Mouse (Mus musculus): ENCODE results near the gene Ptprg. TPM values are rescaled to one million over a fixed set of nuclear protein-coding genes. Genes with fewer than 3 reads are reported as not detected.

The Ptprg gene
- polyA plus RNA-seq, 1 experiment from 2014 or later: 55.8 TPM

DNA sequence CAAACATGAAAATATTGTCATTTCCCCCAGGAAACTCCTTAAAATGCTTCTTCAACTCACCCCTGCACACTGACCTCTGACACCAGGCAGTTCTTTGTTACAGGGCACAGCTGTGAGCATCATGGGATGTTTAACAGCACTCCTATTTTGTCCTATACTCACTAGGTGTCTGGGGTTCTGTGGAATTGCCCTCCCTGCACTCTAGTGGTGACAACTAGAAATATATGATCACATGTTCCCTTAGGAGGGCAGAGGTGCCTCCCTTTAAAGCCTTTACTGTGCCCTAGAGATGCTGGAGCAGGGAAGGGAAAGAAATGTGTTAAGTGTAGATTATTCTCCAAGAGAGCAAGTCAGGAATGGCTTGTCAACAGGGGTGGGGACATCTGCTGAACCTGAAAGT, 536.6 kb downstream of the Ptprg start:
- no peak overlapping the region for H3K4me3 ChIP-seq
- H3K9ac ChIP-seq: no peak overlapping the region
- H3K9me3 ChIP-seq (replicated peaks): no peaks in the 10 kb centered on the region
- peaks cover 4% of the 10 kb centered on the region; the same call in 1 of the 2 replicates for H3K4me1 ChIP-seq
- H3K4me2 ChIP-seq (replicated peaks): no peak overlapping the region
- no peak overlapping the region for H3K27ac ChIP-seq
- H3K27me3 ChIP-seq: no peaks in the 10 kb centered on the region
- no peak for ATAC-seq (ENCODE audit: low FRiP score)
- H3K36me3 ChIP-seq: no peaks in the 10 kb centered on the region

DNA sequence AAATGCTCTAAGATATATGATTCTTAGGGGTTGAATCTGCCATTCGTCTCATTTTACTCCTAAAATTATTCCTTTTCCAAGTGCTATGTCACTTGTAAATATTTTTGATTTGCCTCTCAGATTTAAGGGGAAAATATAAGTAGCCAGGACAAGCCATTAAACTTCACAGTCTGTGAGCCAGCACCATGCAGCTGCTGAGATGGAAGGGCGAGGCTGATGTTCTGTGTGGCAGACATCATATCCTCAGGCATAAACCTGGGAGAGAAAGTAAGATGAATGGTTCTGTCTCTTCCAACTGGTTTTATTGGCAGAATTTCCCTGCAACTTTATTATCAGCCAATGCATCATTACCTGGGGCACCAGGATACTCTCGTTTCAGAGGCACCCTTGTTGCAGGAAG, 538.4 kb downstream of the Ptprg start:
- no peak overlapping the region for H3K4me2 ChIP-seq (replicated peaks)
- H3K27me3 ChIP-seq: no peaks in the 10 kb centered on the region
- H3K9me3 ChIP-seq (replicated peaks): no peaks in the 10 kb centered on the region
- H3K4me1 ChIP-seq: no peaks in the 10 kb centered on the region; the same call in 1 of the 2 replicates
- WGBS: 84% methylated on average over 3 of the region's 3 CpGs
- no peaks in the 10 kb centered on the region for H3K36me3 ChIP-seq
- H3K9ac ChIP-seq: no peak overlapping the region
- no peak for ATAC-seq (ENCODE audit: low FRiP score)
- no peak overlapping the region for H3K4me3 ChIP-seq
- H3K27ac ChIP-seq: no peak overlapping the region

DNA sequence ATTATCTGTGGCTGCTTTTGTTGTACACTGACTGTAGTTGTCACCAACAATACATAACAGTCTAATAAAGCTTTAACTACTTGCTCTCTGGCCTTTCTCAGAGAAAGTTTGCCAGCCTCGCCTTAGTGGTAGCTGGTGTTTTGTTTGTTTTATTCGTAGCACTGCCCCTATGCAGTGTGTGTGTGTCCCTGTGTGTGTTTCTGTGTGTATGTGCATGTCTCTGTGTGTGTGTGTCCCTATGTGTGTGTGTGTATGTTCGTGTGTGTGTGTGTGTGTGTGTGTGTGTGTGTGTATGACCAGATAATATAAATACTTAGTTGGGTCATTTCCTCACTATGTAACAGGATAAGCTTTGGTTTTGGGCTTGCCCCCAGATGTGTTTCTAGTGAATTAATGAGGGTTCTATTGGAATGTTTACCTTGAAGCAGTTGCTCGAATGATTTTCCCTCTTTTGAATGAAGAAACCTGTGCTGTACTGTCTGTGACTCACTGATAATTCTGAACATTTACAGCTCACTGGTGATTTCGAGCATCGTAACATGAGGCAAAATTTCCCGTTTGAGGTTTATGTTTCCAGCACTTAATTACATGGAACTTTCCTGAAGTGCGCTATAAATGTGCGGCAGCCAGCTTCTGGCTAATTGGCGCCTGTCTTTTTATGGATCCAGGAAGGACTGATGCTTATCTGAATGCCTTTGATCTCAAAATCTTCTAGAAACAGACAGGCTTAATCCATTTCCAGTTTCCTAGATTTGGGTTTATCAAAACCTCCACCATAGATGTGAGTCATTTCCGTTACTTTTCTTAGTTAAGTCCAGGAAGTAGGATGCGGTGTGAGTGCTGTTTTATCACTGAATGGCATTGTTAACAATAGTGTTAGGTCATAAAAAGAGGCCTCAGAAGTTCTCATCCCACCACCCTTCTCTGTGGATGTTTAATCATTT, 546.3 kb downstream of the Ptprg start:
- no peak for ATAC-seq (ENCODE audit: low FRiP score)
- 82% methylated on average over 12 of the region's 12 CpGs for WGBS
- no peak overlapping the region for H3K4me2 ChIP-seq (replicated peaks)

GRCm38 (mm10) chr14:12102389-12103325, 549.3 kb downstream of the Ptprg start:
- whole genome bisulfite sequencing: 72% methylated on average over 11 of the region's 11 CpGs
- Histone ChIP-seq H3K27me3 (no peaks in the 10 kb centered on the region), H3K4me3 (no peak overlapping the region), H3K27ac (no peak overlapping the region), H3K9ac (no peak overlapping the region), H3K36me3 (no peaks in the 10 kb centered on the region), H3K9me3 (replicated peaks) (no peaks in the 10 kb centered on the region), H3K4me2 (replicated peaks) (no peak overlapping the region), H3K4me1 (peaks cover 3% of the 10 kb centered on the region)
- no peak for ATAC-seq (ENCODE audit: low FRiP score)

More for the DNA sequence above, 546.3 kb downstream of the Ptprg start:
- H3K4me1 ChIP-seq: peaks cover 3% of the 10 kb centered on the region
- H3K27me3 ChIP-seq: no peaks in the 10 kb centered on the region
- no peak overlapping the region for H3K27ac ChIP-seq
- H3K36me3 ChIP-seq: no peaks in the 10 kb centered on the region
- no peak overlapping the region for H3K9ac ChIP-seq
- H3K9me3 ChIP-seq (replicated peaks): no peaks in the 10 kb centered on the region
- no peak overlapping the region for H3K4me3 ChIP-seq

DNA sequence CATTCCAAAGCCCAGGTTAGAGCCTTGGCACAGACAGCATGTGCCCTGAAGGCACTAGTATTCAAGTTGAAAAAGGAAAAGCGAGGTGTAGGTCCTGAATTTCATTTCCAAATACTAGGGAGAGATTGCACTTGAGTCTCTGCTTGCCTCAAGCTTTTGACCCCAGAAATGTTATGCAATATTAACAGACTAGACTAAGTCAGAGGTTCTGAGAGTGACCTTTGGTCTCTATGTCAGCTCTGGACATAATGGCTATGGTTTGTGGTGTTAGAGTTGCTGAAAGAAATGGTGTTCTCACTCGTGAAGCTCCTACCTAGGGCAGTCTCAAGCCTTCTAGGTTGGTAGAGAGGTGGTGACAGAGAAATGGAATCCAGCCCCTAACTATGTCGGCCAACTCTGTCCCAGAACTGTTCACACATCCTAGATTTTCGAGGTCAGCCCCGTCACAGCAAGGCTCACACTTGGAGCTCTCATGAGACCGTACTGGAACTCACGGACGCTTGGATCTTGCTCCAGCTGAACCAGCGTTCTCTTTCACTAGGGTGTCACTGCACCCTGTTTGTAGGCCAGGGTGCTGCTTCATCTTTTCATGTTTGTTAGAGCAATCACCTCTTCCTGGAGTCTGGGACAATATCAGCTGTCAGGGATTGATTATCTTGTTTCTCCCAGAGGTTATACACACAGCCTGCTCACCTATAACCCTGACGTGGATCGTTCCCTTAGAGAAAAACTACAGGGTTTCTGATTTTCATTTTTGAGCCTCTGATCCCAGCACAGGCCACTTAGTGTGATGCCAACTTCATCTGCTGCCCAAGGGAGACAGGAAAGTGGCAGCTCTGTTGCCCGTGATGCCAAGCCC, 551.2 kb downstream of the Ptprg start:
- 80% methylated on average over 12 of the region's 12 CpGs for WGBS
- no peak overlapping the region for H3K9ac ChIP-seq
- H3K36me3 ChIP-seq: no peaks in the 10 kb centered on the region
- H3K4me1 ChIP-seq: peaks cover 3% of the 10 kb centered on the region
- ATAC-seq (ENCODE audit: low FRiP score): no peak
- no peak overlapping the region for H3K4me3 ChIP-seq
- H3K27me3 ChIP-seq: no peaks in the 10 kb centered on the region
- H3K27ac ChIP-seq: no peak overlapping the region
- no peaks in the 10 kb centered on the region for H3K9me3 ChIP-seq (replicated peaks)
- no peak overlapping the region for H3K4me2 ChIP-seq (replicated peaks)

GRCm38 (mm10) chr14:12105156-12105430, 551.8 kb downstream of the Ptprg start:
- no peak overlapping the region for H3K9ac ChIP-seq
- no peaks in the 10 kb centered on the region for H3K27me3 ChIP-seq
- WGBS: 96% methylated on average over 2 of the region's 2 CpGs
- H3K4me2 ChIP-seq (replicated peaks): no peak overlapping the region
- peaks cover 3% of the 10 kb centered on the region for H3K4me1 ChIP-seq
- H3K27ac ChIP-seq: no peak overlapping the region
- no peak overlapping the region for H3K4me3 ChIP-seq
- H3K9me3 ChIP-seq (replicated peaks): no peaks in the 10 kb centered on the region
- H3K36me3 ChIP-seq: no peaks in the 10 kb centered on the region
- no peak for ATAC-seq (ENCODE audit: low FRiP score)

DNA sequence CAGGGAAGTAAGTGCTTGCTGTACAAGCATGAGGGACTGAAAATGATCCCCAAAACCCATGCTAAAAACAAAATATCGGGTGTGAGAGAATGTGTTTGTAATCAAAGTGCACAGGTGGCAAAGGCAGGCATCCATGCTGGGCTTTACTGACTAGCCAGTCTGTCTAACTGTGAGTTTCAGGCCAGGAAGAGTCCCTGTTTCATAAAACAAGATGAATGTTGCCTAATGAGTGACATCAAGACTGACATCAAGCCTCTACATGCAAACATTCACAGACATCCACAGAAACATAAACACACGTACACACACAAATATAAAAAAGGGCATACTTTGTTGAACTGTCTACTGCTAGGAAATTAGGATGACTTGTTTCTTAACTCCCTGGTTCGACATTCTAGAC, 552.3 kb downstream of the Ptprg start:
- Histone ChIP-seq H3K4me1 (peaks cover 3% of the 10 kb centered on the region), H3K4me2 (replicated peaks) (no peak overlapping the region), H3K9me3 (replicated peaks) (no peaks in the 10 kb centered on the region), H3K36me3 (no peaks in the 10 kb centered on the region), H3K27ac (no peak overlapping the region), H3K27me3 (no peaks in the 10 kb centered on the region), H3K4me3 (no peak overlapping the region), H3K9ac (no peak overlapping the region)
- ATAC-seq (ENCODE audit: low FRiP score): no peak
- 92% methylated on average over 3 of the region's 3 CpGs for WGBS

GRCm38 (mm10) chr14:12107459-12107858, 554.1 kb downstream of the Ptprg start:
- WGBS: 61% methylated on average over 7 of the region's 7 CpGs
- no peaks in the 10 kb centered on the region for H3K27me3 ChIP-seq
- ATAC-seq (ENCODE audit: low FRiP score): no peak
- H3K4me2 ChIP-seq (replicated peaks): no peak overlapping the region
- H3K36me3 ChIP-seq: no peaks in the 10 kb centered on the region
- H3K4me1 ChIP-seq: no peaks in the 10 kb centered on the region
- no peak overlapping the region for H3K4me3 ChIP-seq
- no peaks in the 10 kb centered on the region for H3K9me3 ChIP-seq (replicated peaks)
- H3K9ac ChIP-seq: no peak overlapping the region
- no peak overlapping the region for H3K27ac ChIP-seq

DNA sequence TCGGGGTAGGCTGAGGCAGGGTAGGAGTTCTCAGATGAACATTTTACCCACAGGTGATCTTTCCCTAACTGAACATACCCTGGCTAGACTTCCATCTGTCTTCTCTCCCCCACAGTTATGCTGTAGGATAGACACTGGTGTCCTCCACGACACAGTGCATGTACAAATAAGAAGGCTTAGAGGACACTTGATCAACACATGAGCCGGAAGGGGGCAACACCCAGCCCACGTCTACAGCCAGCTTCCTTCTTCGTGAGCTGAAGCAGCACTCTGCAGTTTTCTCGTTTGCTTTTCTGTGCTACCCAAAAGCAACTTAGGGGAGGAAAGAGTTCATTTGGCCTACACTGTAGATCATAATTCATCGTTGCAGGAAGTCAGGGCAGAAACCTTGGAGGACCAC, 554.7 kb downstream of the Ptprg start:
- no peaks in the 10 kb centered on the region for H3K9me3 ChIP-seq (replicated peaks)
- H3K4me3 ChIP-seq: no peak overlapping the region
- H3K9ac ChIP-seq: no peak overlapping the region
- WGBS: 93% methylated on average over 7 of the region's 7 CpGs
- H3K4me2 ChIP-seq (replicated peaks): no peak overlapping the region
- no peaks in the 10 kb centered on the region for H3K36me3 ChIP-seq
- no peaks in the 10 kb centered on the region for H3K4me1 ChIP-seq
- ATAC-seq (ENCODE audit: low FRiP score): no peak
- H3K27ac ChIP-seq: no peak overlapping the region
- H3K27me3 ChIP-seq: no peaks in the 10 kb centered on the region

GRCm38 (mm10) chr14:12112548-12113011, 559.2 kb downstream of the Ptprg start:
- no peak for ATAC-seq (ENCODE audit: low FRiP score)
- Histone ChIP-seq H3K27me3 (no peaks in the 10 kb centered on the region), H3K9me3 (replicated peaks) (no peaks in the 10 kb centered on the region), H3K36me3 (no peaks in the 10 kb centered on the region), H3K4me2 (replicated peaks) (no peak overlapping the region), H3K9ac (no peak overlapping the region), H3K4me1 (no peaks in the 10 kb centered on the region), H3K4me3 (no peak overlapping the region), H3K27ac (no peak overlapping the region)
- WGBS: 69% methylated on average over 2 of the region's 2 CpGs

DNA sequence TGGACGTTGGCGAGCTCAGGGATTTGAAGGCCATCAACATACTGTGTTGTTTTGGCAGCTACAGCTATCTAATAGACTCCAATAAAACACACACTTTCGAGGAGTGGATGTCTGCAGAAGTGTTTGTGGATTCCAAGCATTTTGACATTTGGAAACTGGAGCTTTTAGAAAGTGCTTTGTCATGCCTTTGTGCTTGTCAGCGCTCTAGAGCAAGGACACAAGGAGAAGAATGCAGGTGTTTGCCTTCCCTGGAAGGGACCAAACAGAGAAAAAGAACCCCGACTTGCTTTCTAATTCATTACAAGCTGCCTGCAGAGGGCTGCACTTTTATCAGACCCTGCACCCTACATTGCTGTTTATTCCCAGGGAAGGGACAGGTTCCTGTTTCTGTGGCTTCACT, 560.0 kb downstream of the Ptprg start:
- H3K4me2 ChIP-seq (replicated peaks): no peak overlapping the region
- no peak overlapping the region for H3K27ac ChIP-seq
- 64% methylated on average over 5 of the region's 5 CpGs for WGBS
- H3K9ac ChIP-seq: no peak overlapping the region
- no peaks in the 10 kb centered on the region for H3K9me3 ChIP-seq (replicated peaks)
- no peaks in the 10 kb centered on the region for H3K4me1 ChIP-seq
- no peaks in the 10 kb centered on the region for H3K27me3 ChIP-seq
- no peak overlapping the region for H3K4me3 ChIP-seq
- H3K36me3 ChIP-seq: no peaks in the 10 kb centered on the region
- no peak for ATAC-seq (ENCODE audit: low FRiP score)

- no peak for ATAC-seq (ENCODE audit: low FRiP score)
- Histone ChIP-seq H3K27ac (no peak overlapping the region), H3K36me3 (no peaks in the 10 kb centered on the region), H3K4me1 (no peaks in the 10 kb centered on the region), H3K27me3 (no peaks in the 10 kb centered on the region), H3K4me2 (replicated peaks) (no peak overlapping the region), H3K9ac (no peak overlapping the region), H3K4me3 (no peak overlapping the region), H3K9me3 (replicated peaks) (no peaks in the 10 kb centered on the region)
- WGBS: 91% methylated on average over 6 of the region's 6 CpGs
These were observed 560.7 kb downstream of the Ptprg start for GRCm38 (mm10) chr14:12114016-12114415.
